Mouse (Mus musculus): ENCODE measurements at regions not wholly inside any gene's neighbourhood (a gene's known extent, or its start where the extent isn't known, plus 50 kb on each side); places are given as distances from the start of the nearest gene placed in this dataset.

DNA sequence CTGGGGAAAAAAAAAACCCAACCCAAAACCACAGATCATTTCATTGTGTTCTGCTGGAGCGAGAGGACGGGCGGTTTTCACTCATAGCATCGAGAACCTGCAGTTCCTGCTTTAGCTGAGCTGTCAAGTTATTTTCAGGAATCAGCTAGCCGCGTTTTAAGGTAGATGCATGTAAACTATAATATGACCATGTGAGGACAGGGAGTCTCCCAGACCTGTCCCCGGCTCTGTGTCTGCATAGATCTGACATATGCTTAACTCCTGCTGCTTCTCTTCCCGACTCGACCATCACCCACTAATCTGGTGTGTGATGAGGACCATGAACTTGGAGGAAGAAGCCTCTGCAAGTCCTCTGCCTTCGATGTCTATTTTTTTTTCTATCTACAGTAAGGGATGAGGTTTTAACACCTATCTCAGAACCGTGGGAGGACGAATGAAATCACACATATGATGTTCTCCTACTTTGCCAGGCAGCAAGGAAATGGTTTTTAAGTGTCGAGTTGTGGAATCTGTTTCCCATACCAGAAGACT, 128.5 kb downstream of the Gm10260 start:
- Histone ChIP-seq H3K27me3 (no peaks in the 10 kb centered on the region), H3K36me3 (no peaks in the 10 kb centered on the region), H3K9me3 (no peaks in the 10 kb centered on the region), H3K4me2 (replicated peaks) (no peak overlapping the region), H3K4me1 (peaks cover 9% of the 10 kb centered on the region; the same call in 1 of the 2 replicates), H3K9ac (no peak overlapping the region), H3K27ac (no peak overlapping the region), H3K4me3 (no peak overlapping the region)
- ATAC-seq (ENCODE audit: insufficient number of reproducible peaks, insufficient read depth, low FRiP score, low TSS enrichment): no peak
- WGBS: 79% methylated on average over 13 of the region's 13 CpGs

DNA sequence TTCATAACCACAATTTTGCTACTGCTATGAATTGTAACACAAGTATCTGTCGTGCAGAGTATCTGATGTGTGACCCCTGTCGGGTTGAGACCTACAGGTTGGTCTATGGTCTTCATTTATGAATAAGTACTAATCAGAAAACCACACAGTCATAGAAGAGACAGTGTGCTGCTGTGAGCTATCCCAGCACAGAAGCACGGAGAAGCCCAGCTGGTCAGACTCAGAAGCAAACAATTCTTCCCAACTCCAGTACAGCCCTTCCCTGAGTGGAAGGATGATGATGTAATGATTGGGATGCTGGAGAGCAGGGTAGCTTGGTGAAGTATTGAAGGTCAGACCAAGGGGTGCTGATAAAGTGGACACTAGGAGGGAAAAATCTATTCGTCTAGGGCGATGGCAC, 129.5 kb downstream of the Gm10260 start:
- Histone ChIP-seq H3K4me1 (peaks cover 9% of the 10 kb centered on the region; the same call in 1 of the 2 replicates), H3K36me3 (no peaks in the 10 kb centered on the region), H3K4me2 (replicated peaks) (no peak overlapping the region), H3K9me3 (no peaks in the 10 kb centered on the region), H3K4me3 (no peak overlapping the region), H3K9ac (no peak overlapping the region), H3K27ac (no peak overlapping the region), H3K27me3 (no peaks in the 10 kb centered on the region)
- no peak for ATAC-seq (ENCODE audit: insufficient number of reproducible peaks, insufficient read depth, low FRiP score, low TSS enrichment)
- WGBS: 88% methylated on average over 5 of the region's 5 CpGs

DNA sequence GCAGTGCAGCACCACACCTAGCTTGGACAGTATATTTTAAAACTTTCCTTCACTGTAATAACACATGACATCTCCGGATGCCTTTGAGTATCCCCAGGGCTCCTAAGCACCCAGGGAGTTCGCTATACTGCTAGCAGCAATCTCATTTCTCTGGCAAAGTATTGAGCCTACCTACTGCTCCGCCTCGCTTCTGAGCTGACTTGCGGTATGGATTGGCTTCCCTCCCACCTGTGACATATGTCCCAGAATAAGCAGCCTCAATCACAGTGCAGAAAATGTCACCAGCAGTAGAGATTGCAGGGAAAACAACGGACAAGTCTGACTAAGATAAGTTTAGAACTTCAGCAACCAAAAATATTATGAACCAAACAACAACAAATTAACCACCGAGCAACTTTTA, 131.8 kb downstream of the Gm10260 start:
- Histone ChIP-seq H3K27me3 (no peaks in the 10 kb centered on the region), H3K9me3 (no peaks in the 10 kb centered on the region), H3K9ac (no peak overlapping the region), H3K36me3 (no peaks in the 10 kb centered on the region), H3K4me3 (no peak overlapping the region), H3K4me1 (no peaks in the 10 kb centered on the region), H3K27ac (no peak overlapping the region), H3K4me2 (replicated peaks) (no peak overlapping the region)
- no peak for ATAC-seq (ENCODE audit: insufficient number of reproducible peaks, insufficient read depth, low FRiP score, low TSS enrichment)
- WGBS: 88% methylated on average over 7 of the region's 7 CpGs

DNA sequence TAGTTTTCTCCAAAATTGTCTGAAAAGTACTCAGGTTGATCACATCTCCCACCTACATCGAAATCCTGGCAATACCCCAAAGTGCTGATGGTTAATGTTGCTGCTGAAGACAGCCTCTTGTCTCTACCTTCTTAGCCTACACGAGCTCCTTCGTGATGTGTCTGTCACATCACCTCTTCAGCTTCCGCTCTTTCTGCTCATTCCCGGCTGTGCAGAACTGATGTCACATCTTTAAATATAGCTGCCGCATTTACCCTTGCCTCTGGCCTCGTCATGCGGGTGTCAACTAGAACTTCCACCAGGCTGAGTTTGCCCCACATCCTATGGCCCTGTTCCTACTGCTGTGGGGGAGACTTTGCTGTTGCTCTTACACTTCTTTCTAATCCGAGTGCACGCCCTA, 133.2 kb downstream of the Gm10260 start:
- H3K4me2 ChIP-seq (replicated peaks): no peak overlapping the region
- H3K4me3 ChIP-seq: no peak overlapping the region
- H3K27me3 ChIP-seq: no peaks in the 10 kb centered on the region
- H3K9ac ChIP-seq: no peak overlapping the region
- WGBS: 83% methylated on average over 10 of the region's 10 CpGs
- H3K36me3 ChIP-seq: no peaks in the 10 kb centered on the region
- H3K27ac ChIP-seq: no peak overlapping the region
- ATAC-seq (ENCODE audit: insufficient number of reproducible peaks, insufficient read depth, low FRiP score, low TSS enrichment): no peak
- no peaks in the 10 kb centered on the region for H3K4me1 ChIP-seq
- H3K9me3 ChIP-seq: no peaks in the 10 kb centered on the region

DNA sequence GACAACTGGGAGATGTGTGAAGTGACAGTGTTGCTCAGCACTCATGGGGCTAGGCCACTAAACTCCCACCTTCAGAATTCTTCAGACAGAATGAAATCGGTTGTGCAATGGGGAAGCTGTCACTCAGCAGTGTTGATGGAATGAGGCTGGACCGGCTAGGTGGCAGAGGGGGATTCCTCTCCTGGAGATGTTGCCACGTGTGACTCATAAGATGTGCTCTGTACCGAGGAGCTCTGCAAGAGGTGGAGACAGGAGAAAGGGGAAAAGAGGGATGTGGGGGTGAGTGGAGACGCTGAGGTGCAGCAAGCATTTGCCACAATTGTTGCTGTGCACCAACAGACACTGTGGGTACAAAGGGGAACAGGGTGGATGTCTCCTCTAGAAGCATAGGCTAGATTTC, 133.6 kb downstream of the Gm10260 start:
- ATAC-seq (ENCODE audit: insufficient number of reproducible peaks, insufficient read depth, low FRiP score, low TSS enrichment): no peak
- Histone ChIP-seq H3K4me1 (no peaks in the 10 kb centered on the region), H3K4me3 (no peak overlapping the region), H3K27me3 (no peaks in the 10 kb centered on the region), H3K9ac (no peak overlapping the region), H3K36me3 (no peaks in the 10 kb centered on the region), H3K27ac (no peak overlapping the region), H3K4me2 (replicated peaks) (no peak overlapping the region), H3K9me3 (no peaks in the 10 kb centered on the region)
- WGBS: 70% methylated on average over 5 of the region's 5 CpGs

DNA sequence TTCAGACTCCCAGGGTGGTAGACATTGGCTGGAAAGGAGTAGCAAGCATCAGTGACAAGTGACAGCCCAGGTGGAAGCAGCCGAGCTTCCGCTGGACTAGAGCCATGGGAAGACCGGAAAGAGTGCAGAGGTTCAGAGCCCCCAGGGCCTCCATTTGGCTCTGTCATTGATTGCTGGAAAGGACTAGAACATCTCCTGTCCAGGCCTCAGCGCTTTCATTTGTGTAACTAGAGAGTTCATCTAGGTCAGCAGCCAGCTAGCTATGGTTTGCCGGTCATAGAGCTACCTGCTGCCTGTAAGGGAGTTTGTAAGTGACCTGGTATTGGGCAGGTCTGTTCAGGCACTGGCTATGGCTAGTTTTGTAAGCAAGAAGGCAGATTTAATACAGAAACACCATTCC, 134.3 kb downstream of the Gm10260 start:
- H3K27me3 ChIP-seq: no peaks in the 10 kb centered on the region
- no peak overlapping the region for H3K4me2 ChIP-seq (replicated peaks)
- no peak for ATAC-seq (ENCODE audit: insufficient number of reproducible peaks, insufficient read depth, low FRiP score, low TSS enrichment)
- H3K9me3 ChIP-seq: no peaks in the 10 kb centered on the region
- H3K36me3 ChIP-seq: no peaks in the 10 kb centered on the region
- H3K27ac ChIP-seq: no peak overlapping the region
- H3K4me1 ChIP-seq: no peaks in the 10 kb centered on the region
- WGBS: 79% methylated on average over 5 of the region's 5 CpGs
- H3K4me3 ChIP-seq: no peak overlapping the region
- no peak overlapping the region for H3K9ac ChIP-seq

DNA sequence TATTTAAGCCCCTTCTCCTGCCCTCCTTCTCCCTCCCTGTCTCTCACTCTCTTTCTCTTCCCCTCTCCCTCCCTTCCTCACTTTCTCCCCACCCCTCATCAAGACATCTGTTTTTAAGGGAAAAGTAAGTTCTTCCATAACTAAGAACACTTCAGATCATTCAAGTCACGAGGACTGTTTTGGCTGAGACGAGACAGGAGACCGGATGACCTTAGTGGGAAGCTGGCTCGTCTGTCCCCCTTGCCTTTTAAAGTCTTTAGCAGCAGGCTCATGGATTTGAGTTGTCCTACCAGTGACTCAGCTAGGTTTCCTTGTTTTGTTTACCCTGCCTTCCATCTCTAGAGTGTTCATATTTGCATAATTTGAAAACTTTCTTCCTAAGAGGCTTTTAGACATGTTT, 135.0 kb downstream of the Gm10260 start:
- no peak overlapping the region for H3K4me2 ChIP-seq (replicated peaks)
- no peaks in the 10 kb centered on the region for H3K36me3 ChIP-seq
- no peaks in the 10 kb centered on the region for H3K27me3 ChIP-seq
- no peaks in the 10 kb centered on the region for H3K4me1 ChIP-seq
- H3K4me3 ChIP-seq: no peak overlapping the region
- no peak overlapping the region for H3K27ac ChIP-seq
- H3K9ac ChIP-seq: no peak overlapping the region
- ATAC-seq (ENCODE audit: insufficient number of reproducible peaks, insufficient read depth, low FRiP score, low TSS enrichment): no peak
- H3K9me3 ChIP-seq: no peaks in the 10 kb centered on the region
- 74% methylated on average over 4 of the region's 4 CpGs for WGBS

DNA sequence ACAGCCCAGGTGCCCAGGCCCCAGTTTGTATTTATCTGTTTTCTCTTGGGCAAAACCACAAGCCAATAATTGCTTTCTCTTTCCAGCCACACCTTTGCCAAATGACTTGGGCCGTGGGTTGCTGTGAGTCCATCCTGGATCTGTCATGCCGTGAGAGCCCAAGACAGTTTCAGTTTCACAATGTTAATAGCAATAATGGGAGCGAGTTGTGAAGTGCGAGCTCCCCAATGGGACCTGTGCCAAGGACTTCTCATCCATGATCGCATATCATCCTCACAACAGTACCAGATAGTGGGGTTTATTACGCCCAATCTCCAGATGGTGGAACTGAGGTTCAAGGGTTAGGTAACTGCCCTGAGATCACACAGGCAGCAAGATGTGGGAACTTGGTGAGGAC, 142.2 kb downstream of the Gm10260 start:
- WGBS: 91% methylated on average over 6 of the region's 6 CpGs
- Histone ChIP-seq H3K36me3 (no peaks in the 10 kb centered on the region), H3K4me3 (no peak overlapping the region), H3K27me3 (no peaks in the 10 kb centered on the region), H3K27ac (peak overlapping the region; percentile 51), H3K9me3 (no peaks in the 10 kb centered on the region), H3K4me2 (replicated peaks) (no peak overlapping the region), H3K4me1 (peaks cover 9% of the 10 kb centered on the region), H3K9ac (no peak overlapping the region)
- no peak for ATAC-seq (ENCODE audit: insufficient number of reproducible peaks, insufficient read depth, low FRiP score, low TSS enrichment)

DNA sequence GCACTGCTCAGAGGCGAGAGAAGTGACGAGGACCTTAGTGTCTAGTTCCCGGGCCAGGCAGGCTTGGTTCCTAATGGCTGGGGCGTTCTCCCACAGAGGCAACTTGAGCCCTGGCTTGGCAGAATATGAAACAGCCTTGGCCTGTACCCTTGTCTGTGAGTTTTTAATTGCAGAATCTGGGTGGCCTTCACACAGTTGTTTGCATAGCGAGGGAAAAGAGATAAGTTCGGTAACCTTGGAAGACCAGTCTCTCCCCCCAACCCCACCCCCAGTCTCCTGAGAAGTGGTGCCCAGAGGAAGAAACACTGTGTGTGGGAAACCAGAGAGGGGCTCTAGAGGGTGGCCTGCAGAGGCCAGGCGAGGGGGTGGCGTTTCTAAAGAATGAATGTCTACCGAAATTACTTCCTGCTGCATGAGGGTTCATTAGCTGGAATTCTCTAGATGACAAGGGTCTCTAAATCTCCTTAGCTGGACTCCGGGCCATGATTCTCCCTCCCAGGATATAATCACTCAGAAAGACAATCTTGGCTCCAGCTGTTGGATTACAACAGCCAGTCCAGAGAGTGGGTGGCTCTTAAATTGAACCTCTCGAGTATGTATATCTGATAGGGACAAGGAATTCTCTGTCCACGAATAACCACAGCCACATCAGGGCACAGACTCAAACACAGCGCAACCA, 142.8 kb downstream of the Gm10260 start:
- H3K27ac ChIP-seq: peak overlapping the region; percentile 51
- ATAC-seq (ENCODE audit: insufficient number of reproducible peaks, insufficient read depth, low FRiP score, low TSS enrichment): no peak

DNA sequence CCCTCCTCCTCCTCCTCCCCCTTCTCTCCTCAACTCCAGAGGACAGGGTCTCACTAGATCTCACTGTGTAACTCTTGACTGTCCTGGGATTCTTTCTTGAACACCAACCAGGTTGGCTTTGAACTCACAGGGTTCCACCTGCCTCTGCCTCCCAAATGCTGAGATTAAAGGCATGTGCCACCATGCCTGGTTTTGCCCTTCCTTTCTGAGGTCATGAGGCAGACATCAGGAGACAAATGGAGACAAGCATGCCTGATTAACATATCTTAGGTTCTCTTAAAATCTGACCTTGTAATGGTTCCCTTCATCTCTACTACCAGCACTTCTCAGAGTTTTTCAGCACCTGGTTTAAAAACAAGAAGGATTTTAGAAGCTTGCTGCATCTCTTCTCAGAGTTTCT, 143.5 kb downstream of the Gm10260 start:
- H3K4me2 ChIP-seq (replicated peaks): no peak overlapping the region
- H3K9me3 ChIP-seq: no peaks in the 10 kb centered on the region
- H3K36me3 ChIP-seq: no peaks in the 10 kb centered on the region
- H3K27me3 ChIP-seq: no peaks in the 10 kb centered on the region
- H3K4me1 ChIP-seq: peaks cover 9% of the 10 kb centered on the region
- no peak for ATAC-seq (ENCODE audit: insufficient number of reproducible peaks, insufficient read depth, low FRiP score, low TSS enrichment)
- H3K9ac ChIP-seq: no peak overlapping the region
- no peak overlapping the region for H3K27ac ChIP-seq
- no peak overlapping the region for H3K4me3 ChIP-seq

More for the DNA sequence above, 142.8 kb downstream of the Gm10260 start:
- WGBS: 43% methylated on average over 13 of the region's 13 CpGs
- H3K9me3 ChIP-seq: no peaks in the 10 kb centered on the region
- no peak overlapping the region for H3K4me2 ChIP-seq (replicated peaks)
- H3K4me1 ChIP-seq: peaks cover 9% of the 10 kb centered on the region
- H3K27me3 ChIP-seq: no peaks in the 10 kb centered on the region
- no peak overlapping the region for H3K9ac ChIP-seq
- H3K36me3 ChIP-seq: no peaks in the 10 kb centered on the region
- no peak overlapping the region for H3K4me3 ChIP-seq

DNA sequence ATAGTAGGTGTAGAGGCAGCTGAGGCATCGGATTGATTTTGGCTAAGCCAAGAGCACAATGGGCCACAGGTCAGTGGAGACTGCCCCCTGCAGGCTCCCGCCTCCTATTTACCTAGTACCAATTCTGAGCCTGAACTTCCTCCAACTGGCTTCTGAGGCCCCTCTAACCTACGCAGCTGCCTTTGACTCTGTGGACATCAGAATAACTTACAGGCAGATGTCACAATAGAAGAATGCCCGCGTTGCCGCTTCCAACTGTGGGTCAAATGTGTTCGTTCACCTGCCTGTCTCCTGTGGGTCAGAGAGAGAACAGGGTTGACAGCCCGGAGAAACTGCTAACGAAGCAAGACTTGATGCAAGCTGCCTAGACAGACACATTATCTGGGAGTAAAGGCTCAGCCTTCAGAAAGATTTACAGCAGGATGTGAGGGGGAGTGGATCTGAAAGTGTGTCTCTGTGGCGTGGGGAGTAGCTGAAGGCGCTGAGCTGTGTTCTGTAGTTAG, 153.2 kb downstream of the Gm10260 start:
- no peak overlapping the region for H3K27ac ChIP-seq
- H3K27me3 ChIP-seq: no peaks in the 10 kb centered on the region
- H3K4me1 ChIP-seq: 0 out of 2 replicates have a peak, but pooled peaks cover 4% of the 10 kb centered on the region
- H3K4me3 ChIP-seq: no peak overlapping the region
- H3K9me3 ChIP-seq: no peaks in the 10 kb centered on the region
- H3K4me2 ChIP-seq (replicated peaks): no peak overlapping the region
- no peak overlapping the region for H3K9ac ChIP-seq
- no peaks in the 10 kb centered on the region for H3K36me3 ChIP-seq
- no peak for ATAC-seq (ENCODE audit: insufficient number of reproducible peaks, insufficient read depth, low FRiP score, low TSS enrichment)
- WGBS: 45% methylated on average over 11 of the region's 11 CpGs

DNA sequence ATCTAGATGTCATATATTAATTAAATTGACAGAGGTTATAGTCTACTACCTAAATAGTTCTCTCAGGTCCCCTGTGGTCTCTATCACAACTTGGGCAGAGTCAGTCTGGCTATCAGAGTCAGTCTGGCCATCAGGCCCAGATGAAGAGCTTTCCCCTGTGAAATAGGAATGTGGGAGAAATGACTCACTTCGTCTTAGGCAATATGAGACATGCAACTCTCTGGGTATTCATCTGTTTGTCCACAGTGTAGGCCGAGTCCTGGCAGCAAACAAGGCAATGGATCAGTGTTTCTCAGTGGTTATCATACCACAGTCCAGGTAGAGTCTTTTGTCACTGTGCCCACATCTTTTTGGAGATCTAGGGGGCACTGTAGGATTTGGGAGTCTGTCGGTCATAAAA, 156.0 kb downstream of the Gm10260 start:
- 81% methylated on average over 3 of the region's 3 CpGs for WGBS
- Histone ChIP-seq H3K27ac (no peak overlapping the region), H3K4me3 (no peak overlapping the region), H3K27me3 (no peaks in the 10 kb centered on the region), H3K9ac (no peak overlapping the region), H3K9me3 (no peaks in the 10 kb centered on the region), H3K36me3 (no peaks in the 10 kb centered on the region), H3K4me2 (replicated peaks) (no peak overlapping the region), H3K4me1 (0 out of 2 replicates have a peak, but pooled peaks cover 6% of the 10 kb centered on the region)
- ATAC-seq (ENCODE audit: insufficient number of reproducible peaks, insufficient read depth, low FRiP score, low TSS enrichment): no peak
